Mouse (Mus musculus) CH12.LX (cell line): Measurements from ENCODE around the gene Sbds. TPM values are rescaled to one million over a fixed set of nuclear protein-coding genes. Genes with fewer than 3 reads are reported as not detected.

Experiments
- DNase-seq: peaks from one replicate; pipeline ENCODE4 v3.0.0-alpha.2; 2013; ENCODE audit errors: extremely low read depth
- H3K27ac ChIP-seq: 2 replicates; pipeline ENCODE4 v1.5.1; 2012; ENCODE audit warnings: low read depth, mild to moderate bottlenecking, control low read depth, moderate library complexity; ENCODE audit not compliant: insufficient read depth
- H3K27me3 ChIP-seq: replicated peaks from 2 replicates; pipeline ENCODE3; 2012; ENCODE audit warnings: inconsistent platforms
- H3K36me3 ChIP-seq, 2 experiments: replicated peaks in 1 of 2; 2 replicates each; pipeline versions ENCODE3 to v1.6.1; 2012; ENCODE audit warnings: inconsistent platforms in 1 of 2, low read length in 1 of 2, mild to moderate bottlenecking in 1 of 2, mixed read lengths in 1 of 2, moderate library complexity in 1 of 2; ENCODE audit not compliant: control insufficient read depth in 1 of 2, insufficient read depth in 1 of 2
- H3K4me1 ChIP-seq, 2 experiments: 2 replicates each; pipeline ENCODE4 v1.6.1; 2012; ENCODE audit warnings: inconsistent platforms in 1 of 2, moderate library complexity in 1 of 2; ENCODE audit not compliant: insufficient read depth in 2 of 2, control insufficient read depth in 1 of 2
- H3K4me2 ChIP-seq: 2 replicates; pipeline ENCODE4 v1.6.1; 2012; ENCODE audit warnings: low read depth, mild to moderate bottlenecking, control low read depth; ENCODE audit not compliant: poor library complexity, insufficient read depth, severe bottlenecking
- H3K4me3 ChIP-seq, 3 experiments: fragments of 150-350 bp in 1 of 3; sonication (generic) in 1 of 3; replicated peaks in 1 of 3; 2 replicates each; pipeline versions ENCODE3 to v1.5.1; 2011 to 2012; ENCODE audit warnings: low read depth in 2 of 3, low read length in 2 of 3, mild to moderate bottlenecking in 2 of 3, moderate library complexity in 2 of 3, control low read depth in 1 of 3, improper control_type of control experiment in 1 of 3, inconsistent platforms in 1 of 3, mixed read lengths in 1 of 3; ENCODE audit not compliant: poor library complexity in 1 of 3
- H3K79me2 ChIP-seq: replicated peaks from 2 replicates; pipeline ENCODE4 v1.6.1; 2012; ENCODE audit warnings: mild to moderate bottlenecking, moderate library complexity; ENCODE audit not compliant: control insufficient read depth, poor library complexity, insufficient read depth, severe bottlenecking; ENCODE audit errors: extremely low read depth
- H3K9ac ChIP-seq: 2 replicates; pipeline ENCODE4 v1.6.1; 2012; ENCODE audit warnings: low read depth, mild to moderate bottlenecking, control low read depth, moderate library complexity; ENCODE audit not compliant: insufficient read depth
- H3K9me3 ChIP-seq: replicated peaks from 2 replicates; pipeline ENCODE3; 2012; ENCODE audit warnings: low read length, inconsistent platforms, mixed read lengths
- CHD1 ChIP-seq: IDR thresholded peaks from 2 replicates; pipeline ENCODE4 v1.6.1; 2012; ENCODE audit warnings: low read depth, low read length, improper control_type of control experiment, inconsistent platforms
- CHD2 ChIP-seq: IDR thresholded peaks from 2 replicates; pipeline ENCODE4 v1.6.1; 2011; ENCODE audit warnings: low read length, improper control_type of control experiment
- CTCF ChIP-seq, 2 experiments: IDR thresholded peaks in 1 of 2; conservative IDR thresholded peaks in 1 of 2; 2 replicates each; pipeline ENCODE4 v1.5.1; 2011 to 2012; ENCODE audit warnings: low read depth in 2 of 2, low read length in 2 of 2, improper control_type of control experiment in 1 of 2, inconsistent platforms in 1 of 2, mild to moderate bottlenecking in 1 of 2, moderate library complexity in 1 of 2
- E2F4 ChIP-seq: IDR thresholded peaks from 2 replicates; pipeline ENCODE4 v1.6.1; 2011; ENCODE audit warnings: low read depth, low read length, improper control_type of control experiment; ENCODE audit not compliant: insufficient replicate concordance
- ELF1 ChIP-seq: IDR thresholded peaks from 2 replicates; pipeline ENCODE4 v1.6.1; 2014; ENCODE audit warnings: low read depth, mild to moderate bottlenecking, inconsistent platforms, low read length, improper control_type of control experiment
- ETS1 ChIP-seq: conservative IDR thresholded peaks from 2 replicates; pipeline ENCODE4 v1.6.1; 2012; ENCODE audit warnings: low read depth, mild to moderate bottlenecking, inconsistent platforms, low read length, improper control_type of control experiment, moderate library complexity
- IRF4 ChIP-seq: IDR thresholded peaks from 2 replicates; pipeline ENCODE4 v1.6.1; 2014; ENCODE audit warnings: low read depth, mild to moderate bottlenecking, inconsistent platforms, low read length, improper control_type of control experiment
- JUN ChIP-seq: IDR thresholded peaks from 2 replicates; pipeline ENCODE4 v1.6.1; 2011; ENCODE audit warnings: low read depth, mild to moderate bottlenecking, low read length, improper control_type of control experiment, moderate library complexity; ENCODE audit not compliant: insufficient read depth
- JUND ChIP-seq: conservative IDR thresholded peaks from 2 replicates; pipeline ENCODE4 v1.6.1; 2011; ENCODE audit warnings: low read depth, low read length, improper control_type of control experiment
- KAT2A ChIP-seq: IDR thresholded peaks from 2 replicates; pipeline ENCODE4 v1.6.1; 2012; ENCODE audit warnings: low read length, improper control_type of control experiment, inconsistent platforms; ENCODE audit not compliant: insufficient replicate concordance
- MAX ChIP-seq: IDR thresholded peaks from 2 replicates; pipeline ENCODE4 v1.6.1; 2011; ENCODE audit warnings: low read length, improper control_type of control experiment
- MYC ChIP-seq: IDR thresholded peaks from 2 replicates; pipeline ENCODE4 v1.6.1; 2011; ENCODE audit warnings: low read depth, mild to moderate bottlenecking, improper control_type of control experiment, low read length
- NELFE ChIP-seq: IDR thresholded peaks from 2 replicates; pipeline ENCODE4 v1.6.1; 2011; ENCODE audit warnings: low read depth, low read length, improper control_type of control experiment
- NRF1 ChIP-seq: IDR thresholded peaks from 2 replicates; pipeline ENCODE4 v1.6.1; 2014; ENCODE audit warnings: low read depth, mild to moderate bottlenecking, inconsistent platforms, low read length, improper control_type of control experiment, moderate library complexity
- POLR2AphosphoS2 ChIP-seq: IDR thresholded peaks from 2 replicates; pipeline ENCODE4 v1.6.1; 2011; ENCODE audit warnings: low read depth, low read length, improper control_type of control experiment
- SIN3A ChIP-seq: IDR thresholded peaks from 2 replicates; pipeline ENCODE4 v1.6.1; 2012; ENCODE audit warnings: low read length, improper control_type of control experiment, inconsistent platforms
- SMC3 ChIP-seq: IDR thresholded peaks from 2 replicates; pipeline ENCODE4 v1.6.1; 2011; ENCODE audit warnings: low read depth, low read length, improper control_type of control experiment
- TCF12 ChIP-seq: IDR thresholded peaks from 2 replicates; pipeline ENCODE4 v1.6.1; 2014; ENCODE audit warnings: low read depth, mild to moderate bottlenecking, inconsistent platforms, low read length, improper control_type of control experiment
- USF2 ChIP-seq: conservative IDR thresholded peaks from 2 replicates; pipeline ENCODE4 v1.6.1; 2011; ENCODE audit warnings: low read depth, low read length, improper control_type of control experiment
- ZC3H11A ChIP-seq: IDR thresholded peaks from 2 replicates; pipeline ENCODE4 v1.6.1; 2012; ENCODE audit warnings: low read depth, mild to moderate bottlenecking, inconsistent platforms, low read length, improper control_type of control experiment
- ZKSCAN1 ChIP-seq: IDR thresholded peaks from 2 replicates; pipeline ENCODE4 v1.6.1; 2012; ENCODE audit warnings: low read depth, inconsistent platforms, low read length, improper control_type of control experiment, borderline replicate concordance
- dilution Hi-C: fragments of 300-500 bp; cut with MboI; formaldehyde crosslinking; loops from 2 replicates; pipeline ENCODE4 v1.14.3; 2020; ENCODE audit warnings: low sequenced_read_pairs; ENCODE audit not compliant: extremely low pct_unique_long_range_greater_than_20kb, extremely low pct_ligation_motif_present
- in situ Hi-C: fragments of 300-500 bp; cut with MboI; formaldehyde crosslinking; loops from 3 replicates; pipeline ENCODE4 v1.14.3; 2019; ENCODE audit warnings: low sequenced_read_pairs, low pct_ligation_motif_present, low pct_unique_long_range_greater_than_20kb, mixed read lengths
- polyA plus RNA-seq: library from polyadenylated mRNA; unstranded; fragments of >175 nt; gene quantifications from 2 replicates; pipeline ENCODE4 v1.2.1, GENCODE M21; 2012; ENCODE audit warnings: low read depth; ENCODE audit not compliant: insufficient read length
- total RNA-seq, 2 experiments: library from RNA; depleted of rRNA; stranded (reverse); fragments of 300-350 nt in 1 of 2; fragments of >200 nt in 1 of 2; gene quantifications; 2 replicates each; pipeline ENCODE4 v1.2.3; 2012 to 2014

Gene Sbds
- total and polyA plus RNA-seq, 3 experiments = 37.0 to 81.2 (median 43.9) TPM

GRCm38 (mm10) chr5:130216781-130217180 lies 38.5 kb downstream of the Sbds start, which contains the start of gene Tmem248:
Gene Tmem248, plus strand, starts transcription at chr5:130217081.
- Histone ChIP-seq H3K4me2 (no peak within 1 kb of the TSS), H3K36me3 (peaks cover 19 to 41% of the 10 kb centered on the region in 2 experiments), H3K4me1 (peaks cover 0 to 7% of the 10 kb centered on the region in 2 experiments; a peak in 2 of 4 replicates), H3K79me2 (no peaks in the 10 kb centered on the region), H3K4me3 (no peak within 1 kb of the TSS), H3K9ac (no peak within 1 kb of the TSS), H3K27ac (no peak within 1 kb of the TSS), H3K9me3 (no peaks in the 10 kb centered on the region), H3K27me3 (no peaks in the 10 kb centered on the region)
- dilution Hi-C loops = no loop called here
- peak in 1 of 2 experiments; percentile 34; a peak in 2 of 4 replicates for TF ChIP-seq CTCF (conservative IDR thresholded peaks at IDR 0.05 in 1 of 2, IDR thresholded peaks at IDR 0.05 in 1 of 2; ENCODE audit: low read depth in 2 of 2, low read length in 2 of 2)
- no peak for TF ChIP-seq MAX
- no peak for TF ChIP-seq KAT2A
- TF ChIP-seq JUND = no peak
- no peak for TF ChIP-seq ELF1
- DNase-seq = no peak
- in situ Hi-C loops = no loop called here

DNA sequence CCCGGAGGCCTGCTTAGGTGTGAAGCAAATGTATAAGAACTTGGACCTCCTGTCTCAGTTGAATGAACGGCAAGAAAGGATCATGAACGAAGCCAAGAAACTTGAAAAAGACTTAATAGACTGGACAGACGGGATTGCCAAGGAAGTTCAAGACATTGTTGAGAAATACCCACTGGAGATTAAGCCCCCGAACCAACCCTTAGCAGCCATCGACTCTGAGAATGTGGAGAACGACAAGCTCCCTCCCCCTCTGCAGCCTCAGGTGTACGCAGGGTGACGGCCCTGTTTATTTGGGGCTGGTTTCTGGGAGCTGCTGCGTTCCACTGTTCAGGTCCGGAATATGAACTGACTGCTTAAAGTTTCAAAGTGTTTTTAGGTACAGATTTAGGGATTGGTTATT lies 42.4 kb downstream of the Sbds start:
- no peaks in the 10 kb centered on the region for H3K9me3 ChIP-seq
- in situ Hi-C loops (no loop called here), dilution Hi-C loops (no loop called here)
- no peaks in the 10 kb centered on the region for H3K27me3 ChIP-seq
- no peak overlapping the region for H3K9ac ChIP-seq
- no peak for DNase-seq
- H3K27ac ChIP-seq = no peak overlapping the region
- H3K4me1 ChIP-seq = no peaks in the 10 kb centered on the region
- no peak for TF ChIP-seq E2F4
- TF ChIP-seq SMC3 = no peak
- no peak for TF ChIP-seq TCF12
- no peak for TF ChIP-seq USF2
- no peak for TF ChIP-seq CHD2
- TF ChIP-seq JUN = no peak
- no peak for TF ChIP-seq MYC
- TF ChIP-seq NRF1 = no peak
- TF ChIP-seq JUND = no peak
- no peak for TF ChIP-seq NELFE
- no peak for TF ChIP-seq ETS1
- TF ChIP-seq ZKSCAN1 = no peak
- no peak for TF ChIP-seq POLR2AphosphoS2
- TF ChIP-seq KAT2A = no peak
- no peak for TF ChIP-seq SIN3A
- no peak for TF ChIP-seq IRF4
- TF ChIP-seq MAX = no peak
- no peak for TF ChIP-seq CHD1
- TF ChIP-seq ZC3H11A = no peak
- H3K36me3 ChIP-seq = peaks cover 52 to 73% of the 10 kb centered on the region in 2 experiments
- no peak overlapping the region for H3K4me3 ChIP-seq
- H3K4me2 ChIP-seq = no peak overlapping the region
- no peaks in the 10 kb centered on the region for H3K79me2 ChIP-seq
